Mouse (Mus musculus): Measurements from ENCODE around the gene Cldn12.

- TF ChIP-seq CTCF (IDR thresholded peaks at IDR 0.05; ENCODE audit: extremely low read depth, insufficient read depth, insufficient read length, insufficient replicate concordance) = no peak
- TF ChIP-seq POLR2A (IDR thresholded peaks at IDR 0.05; ENCODE audit: low read depth, low read length) = no peak
These were observed 11.4 kb downstream of the Cldn12 start for GRCm38 (mm10) chr5:5503381-5503780.
